Mouse (Mus musculus) thymus, adult 2 months (tissue): ENCODE data around the gene Fen1.

Source experiments
- CTCF ChIP-seq: fragments of 200-500 bp; IDR thresholded peaks from 2 replicates; pipeline ENCODE4 v1.5.1; 2012; ENCODE audit warnings: mild to moderate bottlenecking, control low read depth, low read length, moderate library complexity, borderline replicate concordance; ENCODE audit not compliant: control insufficient read depth, poor library complexity, insufficient read depth; ENCODE audit errors: extremely low read depth
- POLR2A ChIP-seq: fragments of 200-500 bp; IDR thresholded peaks from 2 replicates; pipeline ENCODE4 v1.6.1; 2012; ENCODE audit warnings: mild to moderate bottlenecking, low read length, control low read depth, moderate library complexity; ENCODE audit not compliant: control insufficient read depth, poor library complexity, insufficient read depth; ENCODE audit errors: extremely low read depth

GRCm38 (mm10) chr19:10189940-10190339 is 14.0 kb downstream of the Fen1 start:
- TF ChIP-seq POLR2A, result no peak
- no peak for TF ChIP-seq CTCF
